Mouse (Mus musculus) lung, embryonic 16.5 days (tissue): ENCODE data around the gene Tmem106b. TPM values are rescaled to one million over a fixed set of nuclear protein-coding genes. Genes with fewer than 3 reads are reported as not detected.

ENCODE experiments used
- polyA plus RNA-seq: library from polyadenylated mRNA; unstranded; fragments of >200 nt; fragmentation: Nextera tagmentation; extraction: Ambion mirVana; gene quantifications from 2 replicates; pipeline ENCODE4 v1.2.1, GENCODE M21; 2015

Tmem106b gene
- polyA plus RNA-seq, 1 experiment from 2014 or later, result 39.0 TPM

Other genes with a start within 250 kb of the Tmem106b start
- 0.04 TPM in 1 of 2 replicates, not detected in the other for gene Vwde, start 155.2 kb downstream of the Tmem106b start, polyA plus RNA-seq